Mouse (Mus musculus) small intestine, adult 2 months (tissue): ENCODE results near the gene Hspb11. TPM values are rescaled to one million over a fixed set of nuclear protein-coding genes. Genes with fewer than 3 reads are reported as not detected.

Experiments used
- H3K27ac ChIP-seq: fragments of 200-500 bp; 2 replicates; pipeline ENCODE4 v1.5.1; 2012; ENCODE audit warnings: low read depth, low read length, control low read depth, inconsistent platforms; ENCODE audit not compliant: insufficient read depth
- H3K27me3 ChIP-seq: fragments of 200-500 bp; 2 replicates; pipeline ENCODE4 v1.6.1; 2012; ENCODE audit warnings: mild to moderate bottlenecking, moderate library complexity, low read length, inconsistent platforms; ENCODE audit not compliant: control insufficient read depth, insufficient read depth
- H3K36me3 ChIP-seq: fragments of 200-500 bp; 2 replicates; pipeline ENCODE4 v1.6.1; 2012; ENCODE audit warnings: mild to moderate bottlenecking, low read length, control low read depth, inconsistent platforms; ENCODE audit not compliant: control insufficient read depth, insufficient read depth
- H3K4me1 ChIP-seq: fragments of 200-500 bp; 2 replicates; pipeline ENCODE4 v1.6.1; 2012; ENCODE audit warnings: low read length, inconsistent platforms, mixed read lengths; ENCODE audit not compliant: control insufficient read depth, insufficient read depth, insufficient read length
- H3K4me3 ChIP-seq: fragments of 200-500 bp; 2 replicates; pipeline ENCODE4 v1.5.1; 2012; ENCODE audit warnings: low read depth, mild to moderate bottlenecking, control low read depth, inconsistent platforms, low read length, moderate library complexity
- CTCF ChIP-seq: fragments of 200-500 bp; IDR thresholded peaks from 2 replicates; pipeline ENCODE4 v1.5.1; 2012; ENCODE audit warnings: low read depth, mild to moderate bottlenecking, control low read depth, inconsistent platforms, low read length, moderate library complexity, mixed read lengths; ENCODE audit not compliant: insufficient replicate concordance, insufficient read length; ENCODE audit errors: extremely low read depth
- POLR2A ChIP-seq: fragments of 200-500 bp; IDR thresholded peaks from 2 replicates; pipeline ENCODE4 v1.6.1; 2012; ENCODE audit warnings: low read depth, mild to moderate bottlenecking, control low read depth, inconsistent platforms, low read length, moderate library complexity
- WGBS: fragments of 180-500 bp; shearing (Covaris S2); methylation state at CpG from one replicate; pipeline ENCODE4 v1.1.7; 2018; 5-methylcytosine and 5-hydroxymethylcytosine counted together
- polyA plus RNA-seq: library from polyadenylated mRNA; depleted of rRNA; stranded (reverse); fragments of >200 nt; gene quantifications from 2 replicates; pipeline ENCODE4 v1.2.3, GENCODE M21; 2012; rRNA removed

Hspb11 gene
- polyA plus RNA-seq, 1 experiment: 0.65 TPM

DNA sequence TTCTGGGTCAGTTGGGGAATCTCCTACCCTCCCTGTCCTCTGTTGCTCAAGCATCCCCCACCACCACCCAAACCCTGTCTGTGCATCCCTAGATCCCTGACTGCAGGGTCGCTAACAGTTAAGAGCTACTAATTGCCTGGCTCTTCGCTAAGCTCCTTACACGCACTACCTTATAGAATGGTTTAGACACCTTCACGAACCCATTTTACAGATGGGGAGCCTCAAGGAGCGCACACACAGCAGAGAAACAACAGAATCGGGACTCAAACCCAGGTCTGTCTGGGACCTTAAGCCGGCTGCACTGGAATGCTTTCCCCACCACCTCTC is 61.0 kb downstream of the Hspb11 start:
- Histone ChIP-seq H3K36me3 (peaks cover 12% of the 10 kb centered on the region), H3K4me3 (peak overlapping the region; percentile 83), H3K27me3 (no peaks in the 10 kb centered on the region), H3K27ac (peak overlapping the region; percentile 79), H3K4me1 (peaks cover 5% of the 10 kb centered on the region; the same call in 1 of the 2 replicates)
- 3% methylated on average over 7 of the region's 7 CpGs for WGBS
- TF ChIP-seq CTCF: no peak
- no peak for TF ChIP-seq POLR2A

DNA sequence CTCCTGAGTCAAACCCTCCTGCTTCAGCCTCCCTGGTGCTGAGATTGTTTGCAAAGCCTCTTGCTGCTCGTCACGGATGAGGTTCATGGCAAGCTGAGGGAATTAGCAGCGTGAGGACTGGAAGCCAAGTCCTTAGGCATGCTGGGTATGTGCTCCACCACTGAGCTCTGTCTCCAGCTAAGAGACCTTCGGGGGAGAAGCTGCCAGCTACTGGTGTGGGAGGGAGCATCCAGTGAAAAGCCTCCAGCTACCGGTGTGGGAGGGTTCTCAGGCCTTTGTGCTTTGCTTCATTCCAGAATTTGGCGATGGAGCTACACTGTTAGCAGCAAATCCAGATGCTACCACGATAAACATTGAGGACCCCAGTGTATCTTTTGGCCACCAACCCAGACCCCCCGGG is 65.3 kb downstream of the Hspb11 start:
- Histone ChIP-seq H3K36me3 (peaks cover 27% of the 10 kb centered on the region), H3K27me3 (no peaks in the 10 kb centered on the region)
- 84% methylated on average over 8 of the region's 8 CpGs for WGBS

DNA sequence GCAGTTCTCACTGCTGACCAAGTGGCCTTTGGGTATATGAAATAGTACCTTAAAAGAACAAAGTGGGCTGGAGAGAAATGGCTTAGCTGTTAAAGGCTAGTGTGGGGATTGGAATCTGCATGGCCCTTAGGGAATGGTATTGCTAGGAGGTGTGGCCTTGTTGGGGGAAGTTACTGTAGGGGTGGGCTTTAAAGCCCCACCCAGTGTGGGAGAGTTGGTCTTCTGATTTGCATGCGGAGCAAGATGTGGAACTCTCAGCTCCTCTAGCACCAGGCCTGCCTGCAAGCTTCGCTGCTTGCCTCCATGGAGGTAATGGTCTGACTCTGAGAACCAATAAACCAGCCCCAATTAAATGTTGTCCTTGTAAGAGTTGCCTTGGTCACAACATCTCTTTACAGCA is 67.6 kb downstream of the Hspb11 start:
- Histone ChIP-seq H3K36me3 (peaks cover 39% of the 10 kb centered on the region), H3K27ac (peak overlapping the region; percentile 47), H3K4me3 (no peak overlapping the region), H3K27me3 (no peaks in the 10 kb centered on the region), H3K4me1 (peaks cover 17% of the 10 kb centered on the region; the same call in 1 of the 2 replicates)
- WGBS: 87% methylated on average over 2 of the region's 2 CpGs
- TF ChIP-seq CTCF (no peak), POLR2A (no peak)

More for the DNA sequence above, 65.3 kb downstream of the Hspb11 start:
- Histone ChIP-seq H3K4me3 (no peak overlapping the region), H3K4me1 (peaks cover 20% of the 10 kb centered on the region; the same call in 1 of the 2 replicates), H3K27ac (no peak overlapping the region)
- TF ChIP-seq POLR2A (no peak), CTCF (no peak)

- Histone ChIP-seq H3K36me3 (peaks cover 39% of the 10 kb centered on the region), H3K4me3 (no peak overlapping the region), H3K27ac (peak overlapping the region; percentile 87), H3K27me3 (no peaks in the 10 kb centered on the region), H3K4me1 (peaks cover 23% of the 10 kb centered on the region; the same call in 1 of the 2 replicates)
- 76% methylated on average over 2 of the region's 2 CpGs for WGBS
- no peak for TF ChIP-seq CTCF
- no peak for TF ChIP-seq POLR2A
Observed at GRCm38 (mm10) chr4:107323113-107323512, 69.7 kb downstream of the Hspb11 start.

DNA sequence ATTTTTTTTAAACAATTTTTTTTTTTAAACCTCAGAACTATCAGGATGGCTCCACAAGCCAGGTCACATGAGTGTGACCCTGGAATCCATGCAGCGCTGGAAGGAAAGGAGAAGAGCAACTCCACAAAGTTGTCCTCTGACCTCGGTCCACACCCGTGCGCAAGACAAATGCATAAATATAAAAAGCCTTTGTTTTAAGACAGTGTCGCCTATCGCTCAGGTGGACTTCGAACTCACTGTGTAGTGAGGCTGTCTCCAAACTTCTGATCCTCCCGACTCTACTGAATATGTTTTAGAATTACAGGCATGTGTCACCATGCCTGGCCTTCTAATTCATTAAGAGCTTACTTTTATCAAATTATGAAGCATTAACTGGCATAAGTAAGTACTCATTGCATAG is 75.1 kb downstream of the Hspb11 start:
- Histone ChIP-seq H3K27me3 (no peaks in the 10 kb centered on the region), H3K36me3 (peaks cover 18% of the 10 kb centered on the region), H3K4me3 (no peak overlapping the region), H3K4me1 (peaks cover 13% of the 10 kb centered on the region), H3K27ac (peak overlapping the region; percentile 52)
- WGBS: 25% methylated on average over 8 of the region's 8 CpGs
- TF ChIP-seq CTCF (no peak), POLR2A (no peak)

Other genes with a start within 250 kb of the Hspb11 start
- 27.2 and 36.5 TPM in 2 replicates for gene Mrpl37, start 186.7 kb upstream of the Hspb11 start, polyA plus RNA-seq
- 1.8 and 2.5 TPM in 2 replicates for gene Cyb5rl, start 186.6 kb upstream of the Hspb11 start, polyA plus RNA-seq
- gene Cdcp2, start 156.7 kb upstream of the Hspb11 start, polyA plus RNA-seq: not detected in 2 replicates
- gene Tmem59, start 75.2 kb upstream of the Hspb11 start, polyA plus RNA-seq: 92.5 and 222 TPM in 2 replicates
- 0.89 and 4.8 TPM in 2 replicates for gene Tceanc2, start 74.5 kb upstream of the Hspb11 start, polyA plus RNA-seq
- gene Ldlrad1, start 44.4 kb upstream of the Hspb11 start, polyA plus RNA-seq: 0.18 and 1.1 TPM in 2 replicates
- gene Lrrc42, start 61 bp upstream of the Hspb11 start, polyA plus RNA-seq: 4.0 and 9.3 TPM in 2 replicates
- 18.6 and 73.4 TPM in 2 replicates for gene Dio1, start 53.6 kb downstream of the Hspb11 start, polyA plus RNA-seq
- 34.2 and 59.3 TPM in 2 replicates for gene Yipf1, start 60.8 kb downstream of the Hspb11 start, polyA plus RNA-seq
- gene Ndc1, start 114.2 kb downstream of the Hspb11 start, polyA plus RNA-seq: 4.8 and 5.6 TPM in 2 replicates
- 0.10 and 1.0 TPM in 2 replicates for gene Glis1, start 181.0 kb downstream of the Hspb11 start, polyA plus RNA-seq